Mouse (Mus musculus): Measurements from ENCODE around the gene Fgd6. TPM values are rescaled to one million over a fixed set of nuclear protein-coding genes. Genes with fewer than 3 reads are reported as not detected.

Gene Fgd6
- 6.6 and 7.0 TPM in 2 replicates for polyA plus RNA-seq (2012; rRNA removed)

- DNase-seq (ENCODE audit: extremely low spot score in 1 of 2, low spot score in 1 of 2): peak; percentile 98 to 99
These were observed at the start of gene Fgd6, which contains the start of gene Vezt for GRCm38 (mm10) chr10:94035658-94036374. TSS of gene Fgd6 (plus strand) at chr10:94036001. TSS of gene Vezt (minus strand) at chr10:94035817.

DNA sequence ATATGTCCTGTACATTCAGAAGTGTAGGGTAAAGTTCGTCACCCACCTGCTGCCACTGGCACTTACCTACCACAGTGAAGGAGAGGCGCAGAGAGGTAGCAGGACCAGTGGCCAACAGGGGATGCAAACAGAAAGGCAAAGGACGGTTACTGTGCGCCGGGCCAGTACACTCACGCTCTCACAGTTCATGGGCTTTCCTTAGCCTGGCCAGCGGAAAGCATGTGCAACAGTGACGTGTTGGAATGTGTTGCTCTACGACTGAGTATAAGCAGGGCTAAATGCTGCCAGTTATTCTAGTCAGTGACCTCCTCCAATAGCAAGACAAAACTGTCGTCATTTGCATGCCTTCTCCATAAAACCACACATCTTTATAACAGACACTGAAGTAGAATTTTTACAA lies 41.7 kb upstream of the Fgd6 start:
- no peak for DNase-seq (ENCODE audit: extremely low spot score in 1 of 2, low spot score in 1 of 2)

- no peak for DNase-seq (ENCODE audit: extremely low spot score in 1 of 2, low spot score in 1 of 2)
These were observed 40.7 kb upstream of the Fgd6 start for GRCm38 (mm10) chr10:93995100-93995499.

- no peak for DNase-seq (ENCODE audit: extremely low spot score in 1 of 2, low spot score in 1 of 2)
These were observed 36.4 kb upstream of the Fgd6 start for GRCm38 (mm10) chr10:93999357-93999756.

- no peak for DNase-seq (ENCODE audit: extremely low spot score in 1 of 2, low spot score in 1 of 2)
These were observed 35.6 kb upstream of the Fgd6 start for GRCm38 (mm10) chr10:94000223-94000622.

GRCm38 (mm10) chr10:94008356-94008755 lies 27.4 kb upstream of the Fgd6 start:
- no peak for DNase-seq (ENCODE audit: extremely low spot score in 1 of 2, low spot score in 1 of 2)

DNA sequence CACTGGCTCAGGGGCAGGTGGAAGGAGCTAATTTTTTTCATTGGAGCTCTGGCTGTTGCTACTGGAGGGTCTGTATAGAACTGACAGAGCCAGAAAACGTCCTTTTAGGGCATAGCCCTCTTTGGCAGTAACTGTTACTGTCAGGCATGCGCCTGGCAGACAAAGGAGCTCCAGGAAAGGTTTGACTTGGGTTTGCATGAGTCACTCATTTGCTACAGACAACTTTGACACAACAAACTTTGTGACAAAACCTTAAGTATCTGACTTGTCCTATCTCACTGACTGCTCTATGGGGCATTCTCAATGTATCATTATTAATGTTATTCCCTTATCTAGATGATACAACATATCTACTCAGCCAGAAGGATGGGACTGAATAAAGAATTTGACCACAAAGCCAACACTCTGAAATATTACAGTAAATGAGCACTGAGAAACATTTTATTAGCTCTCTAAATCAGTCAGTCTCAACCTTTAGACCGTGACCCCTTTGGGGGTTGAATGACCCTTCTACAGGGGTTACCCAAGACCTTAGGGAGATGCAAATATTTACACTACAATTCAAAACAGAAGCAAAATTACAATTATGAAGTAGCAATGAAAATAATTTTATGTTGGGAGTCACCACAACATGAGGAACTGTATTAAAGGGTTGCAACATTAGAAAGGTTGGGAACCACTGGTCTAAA lies 25.7 kb upstream of the Fgd6 start:
- DNase-seq (ENCODE audit: extremely low spot score in 1 of 2, low spot score in 1 of 2): no peak

DNA sequence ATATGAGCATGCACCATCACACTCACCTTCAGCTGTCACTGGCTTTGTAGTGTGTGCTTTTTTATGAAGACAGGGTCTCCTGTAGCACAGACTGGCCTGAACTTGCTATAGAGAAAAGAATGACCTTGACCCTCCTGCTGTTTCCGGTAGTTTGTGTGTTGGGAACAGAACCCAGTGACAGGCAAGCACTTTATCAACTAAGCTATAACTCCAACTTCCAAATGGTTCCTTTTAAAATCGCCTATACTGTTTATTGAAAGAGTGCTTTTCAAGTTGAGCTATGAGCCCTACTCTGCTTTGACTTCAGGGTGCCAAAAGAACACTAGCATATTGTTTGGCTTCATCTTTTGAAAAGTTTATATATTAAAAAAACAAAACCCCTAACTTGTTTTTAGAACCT lies 24.8 kb upstream of the Fgd6 start:
- no peak for DNase-seq (ENCODE audit: extremely low spot score in 1 of 2, low spot score in 1 of 2)

DNA sequence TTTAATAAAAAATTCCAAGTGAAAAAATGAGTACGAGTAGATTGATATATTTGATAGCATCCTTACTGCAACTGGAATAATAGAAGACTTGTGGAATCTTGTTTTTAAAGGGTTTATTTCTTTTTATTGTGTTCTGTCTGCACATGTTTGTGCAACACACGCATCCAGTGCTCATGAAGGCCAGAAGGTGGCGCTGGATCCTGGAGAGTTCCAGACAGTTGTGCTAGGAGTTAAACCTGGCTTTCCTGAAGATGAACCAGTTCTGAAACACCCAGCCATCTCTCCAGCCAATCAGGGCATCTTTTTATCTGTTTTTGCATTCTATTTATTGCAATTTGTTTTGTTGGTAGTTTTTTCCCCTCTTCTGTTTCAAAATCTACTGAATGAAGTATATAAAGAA lies 22.6 kb upstream of the Fgd6 start:
- DNase-seq (ENCODE audit: extremely low spot score in 1 of 2, low spot score in 1 of 2): peak in 1 of 2 experiments; percentile 65

- DNase-seq (ENCODE audit: extremely low spot score in 1 of 2, low spot score in 1 of 2): no peak
These were observed 21.6 kb upstream of the Fgd6 start for GRCm38 (mm10) chr10:94014200-94014599.

DNA sequence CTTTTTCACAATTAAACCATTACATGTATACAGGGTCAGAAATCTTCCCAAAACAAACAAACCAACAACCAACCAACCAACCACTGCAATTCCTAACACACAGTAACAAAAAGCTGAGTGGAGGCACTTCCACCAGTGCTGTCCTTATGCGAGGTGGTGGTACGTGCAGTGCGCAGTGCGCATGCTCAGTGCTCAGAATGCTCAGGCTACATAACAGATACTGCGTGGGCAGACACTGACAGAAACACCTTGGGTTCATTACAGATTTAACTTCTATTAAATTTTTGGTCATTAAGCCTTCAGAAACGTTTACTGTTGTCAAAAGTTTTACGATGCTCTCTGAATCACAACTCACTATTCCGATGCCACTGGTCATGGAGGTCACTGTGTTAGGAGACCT lies 18.3 kb upstream of the Fgd6 start:
- DNase-seq (ENCODE audit: extremely low spot score in 1 of 2, low spot score in 1 of 2): no peak

DNA sequence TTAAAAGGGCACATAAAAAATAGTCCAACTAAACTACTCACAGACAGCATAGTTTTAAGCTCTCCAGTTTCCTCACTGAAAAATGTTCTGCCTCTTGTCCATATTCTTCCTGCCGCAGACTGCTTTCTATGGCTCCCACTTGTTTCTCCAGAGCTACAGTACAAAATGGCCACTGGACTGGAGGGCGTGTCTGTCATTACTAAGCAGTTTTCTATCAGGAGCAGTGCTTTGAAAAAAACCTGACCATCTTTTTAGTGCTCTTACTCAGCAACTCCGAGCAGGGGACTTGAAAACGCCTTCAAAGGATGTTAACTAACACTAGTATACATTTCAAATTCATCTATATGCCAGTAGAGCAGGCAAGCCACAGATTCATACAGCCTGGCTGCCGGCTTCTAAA lies 15.2 kb upstream of the Fgd6 start:
- DNase-seq (ENCODE audit: extremely low spot score in 1 of 2, low spot score in 1 of 2): no peak

- DNase-seq (ENCODE audit: extremely low spot score in 1 of 2, low spot score in 1 of 2): no peak
These were observed 14.7 kb upstream of the Fgd6 start for GRCm38 (mm10) chr10:94021059-94021458.

- no peak for DNase-seq (ENCODE audit: extremely low spot score in 1 of 2, low spot score in 1 of 2)
These were observed 10.7 kb upstream of the Fgd6 start for GRCm38 (mm10) chr10:94025079-94025478.

- DNase-seq (ENCODE audit: extremely low spot score in 1 of 2, low spot score in 1 of 2): no peak
These were observed 7.3 kb upstream of the Fgd6 start for GRCm38 (mm10) chr10:94028493-94028892.

DNA sequence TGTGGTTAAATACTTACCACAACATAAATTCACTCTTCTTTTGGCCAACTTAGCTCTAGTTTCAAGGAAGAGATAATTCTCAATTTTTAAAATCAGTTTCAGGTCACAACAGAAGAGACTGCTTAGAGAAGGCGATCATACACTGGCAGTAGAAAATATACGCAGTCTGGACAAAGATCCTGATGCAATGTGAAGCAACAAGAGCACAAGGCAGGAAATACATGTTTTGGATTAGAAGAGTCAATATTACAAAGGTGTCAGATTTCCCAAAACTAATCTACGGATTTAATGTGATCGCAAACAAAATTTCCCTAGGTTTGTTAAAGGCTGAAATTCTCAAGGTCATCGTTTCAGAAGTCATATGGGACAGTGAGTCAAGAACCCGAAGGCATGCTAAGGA lies 4.6 kb upstream of the Fgd6 start:
- no peak for DNase-seq (ENCODE audit: extremely low spot score in 1 of 2, low spot score in 1 of 2)

DNA sequence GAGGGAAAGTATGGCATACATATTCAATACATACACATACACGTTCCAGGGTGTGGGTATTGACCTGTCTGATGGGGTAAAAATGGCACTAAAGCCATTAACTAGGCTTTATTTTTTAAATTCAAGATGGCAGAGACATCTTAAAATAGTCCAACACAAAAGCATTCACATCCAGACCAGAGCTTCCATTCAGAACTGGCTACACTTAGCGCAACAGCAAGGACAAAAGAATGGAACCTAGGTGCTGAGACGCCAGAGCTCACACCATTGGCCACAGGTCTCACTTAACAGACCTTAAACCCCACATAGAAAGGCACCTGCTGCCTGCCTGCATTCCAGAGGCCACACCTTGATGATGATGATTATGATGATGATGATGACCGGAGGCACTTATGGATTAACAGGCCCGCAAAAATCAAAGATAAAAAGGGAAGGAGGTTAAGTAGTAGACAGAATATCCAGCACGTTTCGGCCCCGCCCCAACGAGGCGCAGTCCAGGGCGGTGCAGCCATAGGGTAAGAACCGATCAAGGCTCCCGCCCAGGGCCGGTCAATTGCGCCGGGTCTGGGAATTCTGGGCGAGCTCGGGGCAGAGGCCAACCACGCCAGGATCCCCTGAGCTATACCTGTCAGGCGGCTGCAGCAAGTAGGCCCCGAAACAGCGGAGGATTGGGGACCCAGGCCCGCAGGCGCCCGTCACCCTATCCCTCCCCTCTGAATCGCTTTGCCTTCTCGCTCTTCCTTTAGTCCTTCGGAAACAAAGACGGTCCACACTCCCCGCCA lies 734 bp upstream of the Fgd6 start:
- DNase-seq (ENCODE audit: extremely low spot score in 1 of 2, low spot score in 1 of 2): peak in 1 of 2 experiments; percentile 4

- peak in 1 of 2 experiments; percentile 35 for DNase-seq (ENCODE audit: extremely low spot score in 1 of 2, low spot score in 1 of 2)
These were observed 566 bp downstream of the Fgd6 start for GRCm38 (mm10) chr10:94036375-94036758.

GRCm38 (mm10) chr10:94037196-94037595 lies 1.4 kb downstream of the Fgd6 start:
- DNase-seq (ENCODE audit: extremely low spot score in 1 of 2, low spot score in 1 of 2): no peak

- DNase-seq (ENCODE audit: extremely low spot score in 1 of 2, low spot score in 1 of 2): no peak
These were observed 1.8 kb downstream of the Fgd6 start for GRCm38 (mm10) chr10:94037596-94037995.
